Mouse (Mus musculus) brain, embryonic 14.5 days (tissue): Measurements from ENCODE around the gene Chd6.

Source experiments
- CTCF ChIP-seq: fragments of 200-500 bp; IDR thresholded peaks from 2 replicates; pipeline ENCODE4 v1.5.1; 2012; ENCODE audit warnings: inconsistent platforms, mild to moderate bottlenecking, moderate library complexity, borderline replicate concordance; ENCODE audit not compliant: insufficient read depth, insufficient read length; ENCODE audit errors: extremely low read depth
- POLR2A ChIP-seq: fragments of 200-500 bp; IDR thresholded peaks from 2 replicates; pipeline ENCODE4 v1.6.1; 2012; ENCODE audit warnings: mild to moderate bottlenecking, inconsistent platforms, borderline replicate concordance; ENCODE audit not compliant: poor library complexity, insufficient read depth, insufficient read length, severe bottlenecking; ENCODE audit errors: extremely low read depth

DNA sequence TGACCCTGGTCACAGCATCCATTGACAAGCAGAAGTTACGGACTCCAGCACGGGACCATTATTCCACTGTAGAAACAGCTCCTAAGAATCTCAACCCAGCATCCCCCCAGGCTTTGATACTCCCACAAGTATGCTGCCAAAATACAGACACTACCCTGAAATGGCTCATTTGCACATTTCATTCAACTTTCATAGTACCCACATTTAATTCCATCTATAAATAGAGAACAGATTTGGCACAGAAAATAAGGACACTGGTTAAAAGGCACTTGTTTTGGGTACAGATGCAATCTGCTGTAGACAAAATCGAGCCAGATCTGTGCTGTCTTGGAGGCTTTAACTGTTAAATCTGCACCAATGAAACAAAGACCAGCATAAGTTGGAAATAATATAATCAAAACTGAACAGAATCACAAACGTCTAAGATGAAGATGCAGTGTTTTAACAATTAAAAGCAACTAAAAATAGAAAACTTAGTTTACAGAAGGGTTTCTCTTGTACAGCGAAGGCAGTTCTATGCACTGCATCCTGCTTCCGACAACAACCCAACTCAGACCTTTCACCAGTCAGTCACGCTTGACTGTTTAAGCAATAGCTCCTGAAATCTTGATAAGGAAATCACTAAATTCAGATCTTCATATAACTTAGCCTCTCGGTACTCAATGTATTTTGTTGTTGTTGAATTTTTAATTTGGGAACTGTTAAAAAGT lies 64.2 kb downstream of the Chd6 start:
- TF ChIP-seq CTCF, result no peak
- TF ChIP-seq POLR2A, result no peak
